Mouse (Mus musculus) liver, postnatal 0 days (tissue): ENCODE data around the gene Col28a1. TPM values are rescaled to one million over a fixed set of nuclear protein-coding genes. Genes with fewer than 3 reads are reported as not detected.
A peak's percentile ranks its signal among the peaks of the same experiment; 100 is the strongest.

ENCODE experiments used
- ATAC-seq: fragments of 200-750 bp; cut with Nextera tagmentation; 2 replicates; pipeline ENCODE4 v1.8.0; 2017; ENCODE audit warnings: mild to moderate bottlenecking, moderate library complexity
- DNase-seq: peaks from one replicate; pipeline ENCODE4 v3.0.0-alpha.2; 2016
- H3K27ac ChIP-seq: fragments of 300-500 bp; sonication (generic); 2 replicates; pipeline ENCODE4 v1.5.1; 2014; ENCODE audit warnings: antibody characterized with exemption, moderate library complexity, mild to moderate bottlenecking, low read depth
- H3K27me3 ChIP-seq: fragments of 300-500 bp; sonication (generic); 2 replicates; pipeline ENCODE4 v1.6.1; 2014; ENCODE audit warnings: low read length, control low read depth, mixed read lengths; ENCODE audit not compliant: insufficient read depth
- H3K36me3 ChIP-seq: fragments of 300-500 bp; sonication (generic); replicated peaks from 2 replicates; pipeline ENCODE4 v1.6.1; 2014; ENCODE audit warnings: mild to moderate bottlenecking, control low read depth, low read length, moderate library complexity, mixed read lengths; ENCODE audit not compliant: insufficient read depth
- H3K4me1 ChIP-seq: fragments of 300-500 bp; sonication (generic); 2 replicates; pipeline ENCODE4 v1.6.1; 2014; ENCODE audit warnings: antibody characterized with exemption, mild to moderate bottlenecking, control low read depth; ENCODE audit not compliant: insufficient read depth
- H3K4me2 ChIP-seq: fragments of 300-500 bp; sonication (generic); 2 replicates; pipeline ENCODE4 v1.6.1; 2014; ENCODE audit warnings: low read depth, mild to moderate bottlenecking, low read length, moderate library complexity, mixed read lengths
- H3K4me3 ChIP-seq: fragments of 300-500 bp; sonication (generic); 2 replicates; pipeline ENCODE4 v1.5.1; 2014; ENCODE audit warnings: low read depth, low read length
- H3K9ac ChIP-seq: fragments of 300-500 bp; sonication (generic); replicated peaks from 2 replicates; pipeline ENCODE4 v1.6.1; 2014; ENCODE audit warnings: mild to moderate bottlenecking, moderate library complexity
- H3K9me3 ChIP-seq: fragments of 300-500 bp; sonication (generic); 2 replicates; pipeline ENCODE4 v1.6.1; 2016; ENCODE audit warnings: mild to moderate bottlenecking, control low read depth, low read length, mixed read lengths
- CTCF ChIP-seq: sonication (generic); IDR thresholded peaks from 2 replicates; pipeline ENCODE4 v1.5.1; 2016; ENCODE audit warnings: antibody characterized with exemption, low read depth
- EP300 ChIP-seq: IDR thresholded peaks from 2 replicates; pipeline ENCODE4 v1.6.1; 2016; ENCODE audit warnings: antibody characterized with exemption, low read depth, mild to moderate bottlenecking
- WGBS: fragments of 180-500 bp; shearing (Covaris S2); extraction: QIAGEN DNeasy Blood & Tissue Kit; methylation state at CpG from one replicate; pipeline ENCODE4 v1.1.7; 2014; ENCODE audit not compliant: insufficient replicate concordance; 5-methylcytosine and 5-hydroxymethylcytosine counted together
- polyA plus RNA-seq: library from polyadenylated mRNA; unstranded; fragments of >200 nt; fragmentation: Nextera tagmentation; extraction: Ambion mirVana; gene quantifications from 2 replicates; pipeline ENCODE4 v1.2.1, GENCODE M21; 2015

The Col28a1 gene
- polyA plus RNA-seq: 0.02 and 0.05 TPM in 2 replicates

- no peak within 1 kb of the TSS for H3K4me3 ChIP-seq
- DNase-seq (no peak), ATAC-seq (no peak)
- no peak within 1 kb of the TSS for H3K27ac ChIP-seq
- no peak within 1 kb of the TSS for H3K4me2 ChIP-seq
- no peaks in the 10 kb centered on the region for H3K27me3 ChIP-seq
- H3K36me3 ChIP-seq: no peaks in the 10 kb centered on the region
- H3K9ac ChIP-seq: no peak within 1 kb of the TSS
- no peak for TF ChIP-seq CTCF
- no peak for TF ChIP-seq EP300
- H3K4me1 ChIP-seq: no peaks in the 10 kb centered on the region
- no peaks in the 10 kb centered on the region for H3K9me3 ChIP-seq
These were observed at the start of gene Col28a1 for GRCm38 (mm10) chr6:8192517-8192916. Col28a1 (minus strand) TSS chr6:8192617.

GRCm38 (mm10) chr6:8228596-8228995 is 36.2 kb upstream of the Col28a1 start:
- Histone ChIP-seq H3K4me1 (no peaks in the 10 kb centered on the region), H3K4me2 (no peak overlapping the region), H3K27ac (no peak overlapping the region), H3K36me3 (peaks cover 49% of the 10 kb centered on the region), H3K27me3 (no peaks in the 10 kb centered on the region), H3K4me3 (no peak overlapping the region), H3K9ac (no peak overlapping the region), H3K9me3 (no peaks in the 10 kb centered on the region)
- WGBS: 80% methylated on average over 3 of the region's 3 CpGs
- TF ChIP-seq EP300 (no peak), CTCF (no peak)
- DNase-seq: no peak
- no peak for ATAC-seq

GRCm38 (mm10) chr6:8227035-8227434 is 34.6 kb upstream of the Col28a1 start:
- Histone ChIP-seq H3K27ac (no peak overlapping the region), H3K4me3 (no peak overlapping the region), H3K9me3 (no peaks in the 10 kb centered on the region), H3K36me3 (peaks cover 39% of the 10 kb centered on the region), H3K27me3 (no peaks in the 10 kb centered on the region), H3K9ac (no peak overlapping the region), H3K4me2 (no peak overlapping the region), H3K4me1 (no peaks in the 10 kb centered on the region)
- DNase-seq (no peak), ATAC-seq (no peak)
- WGBS: 74% methylated on average over 3 of the region's 3 CpGs
- TF ChIP-seq EP300: no peak
- no peak for TF ChIP-seq CTCF

- H3K4me3 ChIP-seq: no peak overlapping the region
- no peaks in the 10 kb centered on the region for H3K27me3 ChIP-seq
- no peaks in the 10 kb centered on the region for H3K9me3 ChIP-seq
- no peak overlapping the region for H3K27ac ChIP-seq
- no peak for TF ChIP-seq EP300
- no peak for TF ChIP-seq CTCF
- DNase-seq (no peak), ATAC-seq (no peak)
- peaks cover 3% of the 10 kb centered on the region; the same call in 1 of the 2 replicates for H3K4me1 ChIP-seq
- peak overlapping the region; percentile 78 for H3K4me2 ChIP-seq
- 67% methylated on average over 3 of the region's 3 CpGs for WGBS
- H3K36me3 ChIP-seq: peaks cover 16% of the 10 kb centered on the region
- H3K9ac ChIP-seq: no peak overlapping the region
These were observed 18.2 kb upstream of the Col28a1 start for GRCm38 (mm10) chr6:8210661-8211060.

GRCm38 (mm10) chr6:8209866-8210186 is 17.4 kb upstream of the Col28a1 start:
- 10% methylated on average over 10 of the region's 10 CpGs for WGBS
- peak overlapping the region; percentile 95 for H3K27ac ChIP-seq
- peaks cover 3% of the 10 kb centered on the region; the same call in 1 of the 2 replicates for H3K4me1 ChIP-seq
- peaks cover 8% of the 10 kb centered on the region for H3K36me3 ChIP-seq
- ATAC-seq (no peak), DNase-seq (no peak)
- peak overlapping the region; percentile 88 for H3K9ac ChIP-seq
- H3K27me3 ChIP-seq: no peaks in the 10 kb centered on the region
- TF ChIP-seq CTCF (no peak), EP300 (no peak)
- H3K9me3 ChIP-seq: no peaks in the 10 kb centered on the region
- peak overlapping the region; percentile 78 for H3K4me2 ChIP-seq
- peak overlapping the region; percentile 73 for H3K4me3 ChIP-seq

GRCm38 (mm10) chr6:8209047-8209865 is 16.8 kb upstream of the Col28a1 start, which contains the start of gene Mios:
Mios (plus strand) TSS chr6:8209222.
- Histone ChIP-seq H3K36me3 (0 out of 2 replicates have a peak, but pooled peaks cover 6% of the 10 kb centered on the region), H3K4me3 (peak within 1 kb of the TSS; percentile 73), H3K27me3 (no peaks in the 10 kb centered on the region), H3K27ac (peak within 1 kb of the TSS; percentile 95), H3K9me3 (no peaks in the 10 kb centered on the region), H3K4me1 (peaks cover 3% of the 10 kb centered on the region; the same call in 1 of the 2 replicates), H3K9ac (peak within 1 kb of the TSS; percentile 88), H3K4me2 (peak within 1 kb of the TSS; percentile 78)
- peak; percentile 94 for DNase-seq
- TF ChIP-seq EP300 (no peak), CTCF (peak; percentile 52)
- peak; percentile 98 for ATAC-seq
- WGBS: 1% methylated on average over 80 of the region's 90 CpGs
